Mouse (Mus musculus) gastrocnemius, postnatal 14 days (tissue): ENCODE measurements around the gene Txn2. TPM values are rescaled to one million over a fixed set of nuclear protein-coding genes. Genes with fewer than 3 reads are reported as not detected.
A peak's percentile ranks its signal among the peaks of the same experiment; 100 is the strongest.

Experiments used
- DNase-seq: peaks from one replicate; pipeline ENCODE4 v3.0.0; 2021; ENCODE audit warnings: mixed read lengths
- intact Hi-C: fragments of 180-260 bp; cut with DNase I; formaldehyde crosslinking; loops from one replicate; pipeline ENCODE4 v1.15.1; 2025; ENCODE audit warnings: low total_unique reads
- total RNA-seq, 2 experiments: library from RNA; stranded (reverse); gene quantifications; 2 replicates each; pipeline ENCODE4 v1.2.3; 2021

Gene Txn2
- total RNA-seq, 2 experiments from 2014 or later, result 221 to 245 TPM

DNA sequence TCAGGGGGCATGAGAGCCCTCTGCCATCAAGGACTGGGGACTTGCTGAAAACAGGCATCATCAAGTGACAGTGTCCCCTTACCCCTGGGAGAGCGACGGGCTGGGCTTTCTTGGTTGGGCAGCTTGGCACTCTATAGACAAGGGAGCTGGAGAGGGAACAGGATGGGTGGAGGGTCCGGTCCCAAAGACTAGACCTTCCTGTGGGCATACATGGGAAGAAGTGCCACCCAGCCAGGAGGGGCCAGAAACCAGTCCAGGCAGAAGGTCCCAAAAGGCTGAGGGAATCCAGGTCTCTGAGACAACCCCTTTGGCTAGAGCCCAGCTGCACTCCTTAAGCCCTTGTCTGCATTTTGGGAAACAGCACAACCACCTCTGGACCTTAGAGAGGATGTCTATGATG, 14.3 kb downstream of the Txn2 start:
- intact Hi-C loops, result no loop called here
- no peak for DNase-seq

DNA sequence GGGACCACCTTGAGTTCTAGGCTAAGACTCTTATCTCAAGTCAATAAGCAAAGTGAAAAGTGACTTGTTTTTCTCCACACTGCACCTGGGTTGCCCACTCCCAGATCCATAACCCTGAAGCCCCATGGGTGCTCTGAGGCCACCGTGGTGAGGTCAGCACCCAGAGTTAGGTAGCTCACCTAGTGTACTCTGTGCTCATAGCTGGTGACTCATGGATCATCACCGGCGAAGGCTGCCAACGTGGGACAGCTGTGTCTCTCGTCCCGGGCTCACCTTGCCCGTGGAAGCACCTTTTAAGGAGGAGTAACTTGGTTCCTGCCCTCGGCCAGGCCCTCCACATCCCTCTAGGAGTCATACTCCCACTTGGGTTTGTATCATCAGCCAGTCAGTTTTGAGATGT, 15.8 kb downstream of the Txn2 start:
- intact Hi-C loops, result no loop called here
- DNase-seq, result peak; percentile 40

DNA sequence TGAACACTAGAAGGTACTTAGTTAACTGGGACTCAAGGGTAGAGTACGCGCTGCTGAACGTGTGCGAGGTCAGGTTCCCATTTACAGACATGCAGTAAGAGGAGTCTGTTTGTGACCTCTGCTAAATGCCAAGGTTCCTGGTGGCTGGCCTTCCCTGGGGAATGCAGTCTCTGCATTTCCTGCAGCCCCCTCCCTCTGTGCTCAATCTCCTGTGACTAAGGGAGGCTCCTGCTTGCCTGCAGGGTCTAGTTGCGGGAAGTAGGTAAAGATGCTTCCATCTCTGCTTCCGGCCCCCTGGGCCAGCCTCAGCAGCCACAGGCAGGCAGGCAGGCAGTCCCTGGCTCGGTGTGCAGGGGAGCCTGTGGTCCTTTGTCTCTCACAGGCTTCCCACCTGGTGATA, 16.2 kb downstream of the Txn2 start:
- intact Hi-C loops, result no loop called here
- no peak for DNase-seq

DNA sequence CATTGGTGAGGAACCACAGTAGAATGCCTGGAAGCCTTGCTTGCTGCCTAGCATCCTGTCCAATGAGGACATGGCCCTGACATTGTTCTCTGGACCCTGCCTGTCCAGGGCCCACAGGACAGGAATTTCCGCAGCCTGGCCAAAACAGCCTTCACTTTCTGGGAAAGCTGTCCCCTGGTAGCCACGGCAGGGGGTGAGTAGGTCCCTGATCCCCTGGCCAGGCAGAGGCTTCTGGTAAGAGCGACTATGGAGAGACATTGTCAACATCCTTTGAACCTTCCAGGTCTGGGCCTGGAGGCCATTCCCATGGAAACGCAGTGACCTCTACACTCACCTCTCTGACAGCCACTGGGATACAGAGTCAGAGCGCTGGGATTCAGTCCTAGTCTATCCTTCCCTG, 16.8 kb downstream of the Txn2 start:
- no peak for DNase-seq
- intact Hi-C loops, result no loop called here

DNA sequence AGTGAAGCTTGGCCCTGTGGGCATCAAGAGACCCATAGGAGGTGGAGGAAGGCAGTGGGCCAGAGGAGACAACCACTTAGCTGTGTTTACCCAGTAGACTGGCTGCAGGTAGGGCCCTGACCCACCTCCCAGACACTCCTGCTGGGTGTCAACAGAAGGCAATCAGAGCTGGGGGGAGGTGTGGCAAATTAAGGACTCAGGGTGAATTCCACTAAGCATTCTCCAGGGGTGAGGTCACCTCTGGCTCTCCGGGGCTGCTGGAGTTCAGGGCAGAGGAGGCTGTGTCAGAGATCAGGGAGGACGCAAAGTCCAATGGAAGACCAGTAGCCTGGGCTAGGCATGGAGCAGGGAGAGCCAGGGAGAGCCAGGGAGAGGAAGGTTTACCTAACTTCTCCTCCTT, 17.7 kb downstream of the Txn2 start:
- DNase-seq, result no peak
- intact Hi-C loops, result no loop called here

DNA sequence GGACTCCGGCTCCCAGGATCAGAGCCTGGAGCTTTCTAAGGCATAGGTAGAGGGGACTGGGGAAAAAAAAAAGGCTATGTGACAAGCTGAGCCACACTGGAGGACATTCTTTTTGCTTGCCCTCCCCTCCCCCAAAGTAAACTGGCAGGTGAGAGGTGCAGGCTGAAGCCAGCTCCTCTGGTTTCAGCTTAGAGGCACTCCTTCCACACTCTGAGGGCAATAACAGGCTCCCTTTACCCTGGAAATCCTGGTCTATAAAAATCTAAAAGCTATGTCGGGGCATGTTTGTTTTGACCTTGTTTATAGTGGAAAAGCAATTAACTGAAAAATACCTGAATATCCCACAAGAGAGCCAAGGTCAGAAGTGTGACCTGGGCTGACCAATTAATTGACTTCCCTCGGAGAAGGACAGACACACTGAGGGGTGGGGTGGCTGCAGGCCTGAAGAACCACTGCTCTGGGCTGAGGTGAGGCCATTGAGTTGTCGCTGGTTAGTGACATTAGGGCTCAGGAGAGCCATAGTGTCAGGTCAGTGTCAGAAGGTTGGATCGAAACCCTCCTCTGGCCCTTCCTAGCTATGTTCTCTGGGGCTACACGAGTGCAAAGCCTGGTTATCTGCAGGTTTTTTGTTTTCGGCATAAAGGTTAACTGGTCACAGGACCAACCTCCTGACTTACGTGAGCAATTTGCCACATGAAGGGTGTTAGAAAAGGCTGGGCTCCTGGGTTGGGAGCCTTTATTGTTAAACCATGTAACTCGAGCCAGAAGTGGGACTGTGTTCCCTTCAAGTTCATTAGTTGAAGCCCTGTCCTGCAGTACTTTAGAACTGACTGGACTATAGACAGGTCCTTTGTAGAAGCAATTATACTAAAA, 20.9 kb downstream of the Txn2 start:
- intact Hi-C loops, result no loop called here
- DNase-seq, result no peak

DNA sequence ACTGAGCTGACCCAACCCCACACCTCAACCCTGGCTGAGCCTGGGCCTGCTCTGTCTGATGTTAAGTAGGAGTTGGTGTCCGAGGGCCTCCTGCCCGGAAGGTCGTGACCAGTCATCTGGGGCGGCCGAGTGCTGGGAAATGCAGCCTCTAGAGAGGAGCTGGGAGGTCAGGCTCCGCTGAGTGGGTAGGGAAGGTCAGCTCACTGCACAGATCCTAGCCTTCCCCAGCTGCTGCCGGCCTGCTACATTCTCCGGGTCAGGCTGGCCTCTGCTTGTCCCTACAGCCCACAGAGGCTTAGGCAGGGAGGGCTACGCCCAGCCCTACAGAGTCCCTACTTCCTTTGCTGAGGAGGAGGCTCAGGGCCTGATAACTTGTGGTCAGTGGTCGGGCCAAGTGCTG, 22.3 kb downstream of the Txn2 start:
- intact Hi-C loops, result no loop called here
- no peak for DNase-seq

DNA sequence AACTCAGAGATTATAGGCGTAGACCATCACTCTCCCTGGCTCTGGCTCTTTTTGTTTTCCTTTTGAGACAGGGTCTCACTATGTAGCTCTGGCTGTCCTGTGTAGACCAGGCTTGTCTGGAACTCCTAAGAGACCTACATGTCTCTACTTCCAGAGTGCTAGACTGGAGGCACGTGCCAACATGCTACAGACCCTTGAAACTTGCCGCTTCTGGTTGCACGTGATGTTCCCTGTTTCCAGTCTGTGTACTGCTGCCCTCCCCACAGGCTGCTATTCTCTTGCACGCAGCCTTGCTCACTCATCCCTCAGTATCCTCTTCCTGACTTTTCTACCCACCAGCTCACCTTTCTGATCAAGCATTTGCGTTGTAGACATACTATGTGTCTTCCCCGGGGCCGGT, 22.7 kb downstream of the Txn2 start:
- intact Hi-C loops, result no loop called here
- no peak for DNase-seq

DNA sequence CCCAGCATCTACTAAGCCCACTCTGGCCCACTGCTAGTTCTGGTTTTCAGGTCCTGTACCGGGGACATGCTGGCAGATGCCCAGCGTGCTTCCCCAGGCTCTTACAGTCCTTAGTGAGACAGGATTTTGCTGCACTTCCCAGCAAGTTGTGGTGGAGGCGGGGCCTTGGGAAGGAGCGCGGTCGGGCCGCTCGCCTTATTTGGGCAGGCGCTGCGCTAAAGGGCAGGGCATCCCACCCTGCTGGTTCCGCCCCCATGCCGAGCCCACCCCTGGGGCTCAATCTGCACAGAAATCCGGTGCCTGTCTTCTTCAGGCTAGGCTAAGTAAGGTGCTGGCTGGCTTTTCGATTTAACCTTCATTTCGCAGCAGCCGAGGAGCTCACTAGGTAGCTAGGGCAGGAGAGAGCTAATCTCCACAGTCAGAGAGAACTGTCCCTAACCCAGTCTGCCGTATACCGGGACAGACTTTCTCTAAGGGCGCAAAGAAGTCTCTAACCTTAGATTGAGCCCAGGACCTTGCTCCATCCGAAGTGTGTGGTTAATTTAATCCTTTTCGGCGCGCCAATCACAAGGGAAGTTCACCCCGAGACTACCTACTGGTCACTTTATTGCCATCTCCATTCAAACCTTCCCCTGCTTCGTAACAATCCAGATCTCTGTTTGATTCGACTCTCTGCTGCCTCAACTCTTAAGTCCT, 23.4 kb downstream of the Txn2 start:
- DNase-seq, result peak; percentile 77
- intact Hi-C loops, result no loop called here

DNA sequence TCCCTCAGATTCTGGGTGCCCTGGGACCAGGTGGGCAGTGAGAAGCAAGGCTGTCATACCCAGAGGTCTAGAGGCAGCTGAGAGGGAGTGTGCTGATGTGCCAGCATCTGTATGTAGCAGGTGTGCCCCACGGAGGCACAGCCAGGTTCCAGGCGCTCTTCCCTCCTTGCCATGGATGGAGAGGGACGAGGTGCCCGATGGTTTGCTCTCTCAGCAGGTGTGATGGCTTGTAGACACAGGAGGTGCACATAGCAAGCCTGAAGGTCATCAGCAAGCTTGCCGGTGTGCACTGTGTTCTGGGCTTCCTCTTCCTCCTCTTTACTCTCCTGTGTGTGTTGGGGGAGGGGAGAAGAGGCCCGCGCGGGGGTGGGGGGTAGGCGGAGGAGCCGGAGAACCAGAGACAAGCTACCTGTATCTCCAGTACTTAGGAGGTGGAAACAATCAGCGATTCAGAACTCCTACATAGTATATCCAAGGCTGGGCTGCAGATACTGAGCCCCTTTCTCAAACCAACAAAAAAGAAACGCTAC, 24.4 kb downstream of the Txn2 start:
- intact Hi-C loops, result no loop called here
- DNase-seq, result no peak

DNA sequence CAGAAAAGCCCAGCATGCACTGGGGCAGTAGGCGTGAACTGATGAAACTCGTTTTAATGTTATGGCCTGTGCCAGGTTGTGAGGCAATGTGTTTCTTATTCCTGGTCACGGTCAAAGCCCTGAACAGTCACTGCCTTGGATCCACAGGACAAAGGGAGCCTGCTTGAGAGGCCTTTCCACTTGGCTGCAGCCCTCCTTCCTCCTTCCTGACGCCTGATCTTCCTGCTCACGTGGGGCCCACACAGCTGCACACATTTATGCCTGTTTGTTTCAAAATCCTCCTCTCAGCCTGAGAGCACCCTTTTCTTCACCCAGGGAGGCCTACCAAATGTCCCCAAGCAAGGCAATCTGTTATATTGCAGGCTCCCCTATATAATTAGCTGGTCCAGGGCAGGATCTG, 25.6 kb downstream of the Txn2 start:
- intact Hi-C loops, result no loop called here

DNA sequence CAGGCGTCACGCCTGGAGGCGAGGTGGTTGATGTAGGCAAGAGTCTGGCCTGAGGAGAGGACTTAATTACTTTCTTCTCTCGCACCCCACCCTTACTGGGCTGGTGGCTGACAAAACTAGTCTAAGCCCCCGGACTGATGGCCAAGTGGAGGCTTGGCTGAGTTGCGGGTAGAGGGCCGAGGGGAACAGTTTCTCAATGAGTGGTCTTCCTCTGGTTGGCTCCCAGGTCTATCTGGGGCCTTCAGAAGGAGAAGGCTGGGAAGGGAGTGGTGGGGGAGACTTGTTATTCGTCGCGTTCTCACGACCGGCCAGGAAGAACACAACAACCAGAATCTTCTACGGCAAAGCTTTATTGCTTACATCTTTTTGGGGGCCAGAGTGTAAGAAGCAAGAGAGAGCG, 33.9 kb downstream of the Txn2 start:
- intact Hi-C loops, result no loop called here
- no peak for DNase-seq

More for the DNA sequence above, 25.6 kb downstream of the Txn2 start:
- no peak for DNase-seq

DNA sequence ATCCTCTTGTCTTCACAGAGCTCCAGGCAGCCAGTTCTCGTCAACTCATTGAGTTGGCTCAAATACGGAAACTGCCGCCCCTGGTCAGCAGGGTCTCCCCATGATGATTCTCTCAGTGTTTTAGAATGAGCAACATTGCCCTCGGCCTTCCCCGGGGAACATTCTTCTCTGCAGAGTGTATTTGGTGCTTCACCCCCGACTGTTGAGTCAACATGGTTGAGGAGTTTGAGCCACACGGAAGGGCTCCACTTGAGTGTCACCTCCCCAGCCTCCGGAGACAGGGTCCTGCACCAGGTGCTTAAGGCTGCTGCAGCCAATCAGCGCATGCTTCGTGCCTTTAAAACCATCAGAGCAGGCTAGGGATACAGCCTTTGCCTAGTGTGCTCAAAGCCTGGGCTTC, 35.5 kb downstream of the Txn2 start:
- intact Hi-C loops, result no loop called here
- no peak for DNase-seq

DNA sequence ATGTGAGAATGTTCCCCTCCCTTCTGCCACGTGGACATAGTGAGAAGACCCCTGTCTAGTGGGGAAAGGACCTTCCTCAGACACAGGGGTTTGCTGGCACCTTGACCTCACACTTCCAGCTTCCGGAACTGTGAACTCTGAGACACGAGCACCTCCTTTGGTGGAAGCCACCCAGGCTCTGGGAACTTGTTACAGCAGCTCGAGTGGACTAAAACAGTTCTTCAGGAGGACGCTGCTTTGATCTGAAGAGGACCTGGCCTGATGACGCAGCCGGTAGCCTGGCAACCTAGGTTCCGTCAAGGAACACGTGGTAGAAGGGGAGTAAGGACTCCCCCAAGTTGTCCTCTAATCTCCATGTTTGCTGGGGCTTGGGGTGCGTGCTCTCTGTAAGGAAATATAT, 36.4 kb downstream of the Txn2 start:
- peak; percentile 2 for DNase-seq
- intact Hi-C loops, result no loop called here

DNA sequence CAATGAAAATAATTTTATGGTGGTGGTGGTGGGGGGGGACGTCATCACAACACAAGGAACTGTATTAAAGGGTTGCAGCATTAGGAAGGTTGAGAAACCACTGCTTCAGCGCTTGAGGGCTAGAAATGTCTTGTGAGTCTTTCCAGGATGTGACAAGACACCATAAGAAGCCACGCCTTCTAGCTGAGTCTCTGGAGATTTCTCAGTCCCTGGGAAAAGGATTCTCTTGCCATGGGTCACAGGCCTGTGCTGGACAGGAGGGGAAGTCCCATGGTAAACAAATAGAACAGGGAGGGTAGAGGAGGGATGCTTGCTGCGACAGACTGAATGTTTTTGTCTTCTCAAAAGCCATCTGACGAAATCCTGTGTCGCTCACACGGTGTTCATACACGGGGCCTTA, 37.0 kb downstream of the Txn2 start:
- intact Hi-C loops, result no loop called here
- DNase-seq, result peak; percentile 10

DNA sequence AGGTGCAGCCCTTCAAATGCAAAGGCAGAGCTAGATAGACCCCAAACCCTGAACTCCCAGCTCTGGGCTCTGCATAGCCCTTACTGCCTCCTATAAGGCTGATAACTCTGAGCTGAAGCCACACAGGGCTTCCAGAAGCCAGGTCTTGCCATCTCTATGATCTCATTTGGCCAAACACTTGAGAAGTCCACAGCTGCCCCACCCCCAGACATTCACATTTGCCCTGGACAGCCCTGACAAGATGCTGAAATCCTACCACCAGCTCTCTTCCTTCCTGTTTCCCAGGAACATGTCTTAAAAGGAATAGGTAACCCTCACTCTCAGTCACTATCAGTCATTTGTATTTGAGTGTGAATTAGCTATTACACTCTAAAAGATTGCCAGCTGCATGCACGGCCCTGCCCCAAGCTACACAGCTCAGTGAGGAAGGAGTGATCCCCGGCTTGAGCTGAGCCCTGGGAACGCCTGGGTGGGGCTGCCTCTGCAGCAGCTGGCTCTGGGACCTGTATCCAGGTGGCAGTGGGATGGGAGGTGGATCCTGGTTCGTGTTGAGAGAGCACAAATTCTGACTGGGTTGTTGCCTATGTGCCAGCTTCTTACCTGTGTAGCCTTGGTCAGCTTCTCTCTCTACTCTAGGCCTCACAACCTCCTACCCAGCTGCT, 38.9 kb downstream of the Txn2 start:
- intact Hi-C loops, result no loop called here

DNA sequence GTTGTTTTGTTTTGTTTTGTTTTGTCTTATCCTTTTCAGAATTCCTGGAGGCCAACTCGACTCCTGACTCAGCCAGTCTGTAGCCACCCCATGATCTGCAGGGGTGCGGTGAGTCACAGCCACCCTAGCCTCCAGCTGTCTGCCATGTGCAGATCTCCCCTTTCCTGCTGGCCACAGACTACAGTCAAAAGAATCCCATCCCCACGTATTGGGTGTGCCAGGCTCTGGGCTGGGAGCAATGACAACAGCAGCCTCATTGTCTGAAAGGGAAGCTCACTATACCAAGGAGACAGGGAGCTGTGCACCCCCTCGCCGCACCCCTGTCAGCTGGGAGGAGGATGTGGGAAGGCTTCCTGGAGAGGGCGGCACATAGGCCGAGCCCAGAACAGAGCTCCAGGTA, 40.5 kb downstream of the Txn2 start:
- peak; percentile 14 for DNase-seq
- intact Hi-C loops, result no loop called here

More for the DNA sequence above, 38.9 kb downstream of the Txn2 start:
- DNase-seq, result no peak

DNA sequence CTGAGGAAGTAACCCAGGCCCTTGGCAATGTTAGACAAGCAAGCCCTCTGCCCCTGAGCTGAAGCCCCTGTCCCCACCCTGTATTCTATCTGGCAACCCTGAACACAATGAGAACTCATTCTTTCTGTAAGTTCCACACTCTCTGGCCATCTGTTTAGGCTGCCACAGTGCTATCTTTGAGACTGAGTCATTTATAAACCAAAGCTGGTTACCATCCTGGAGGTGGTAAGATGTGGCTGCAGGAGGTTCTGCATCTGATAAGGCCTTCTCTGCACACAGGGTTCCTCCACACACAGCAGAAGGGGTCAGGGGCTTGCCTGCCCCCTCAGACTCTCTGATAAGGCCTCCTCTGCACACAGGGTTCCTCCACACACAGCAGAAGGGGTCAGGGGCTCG, 41.7 kb downstream of the Txn2 start:
- peak; percentile 1 for DNase-seq
- intact Hi-C loops, result no loop called here

DNA sequence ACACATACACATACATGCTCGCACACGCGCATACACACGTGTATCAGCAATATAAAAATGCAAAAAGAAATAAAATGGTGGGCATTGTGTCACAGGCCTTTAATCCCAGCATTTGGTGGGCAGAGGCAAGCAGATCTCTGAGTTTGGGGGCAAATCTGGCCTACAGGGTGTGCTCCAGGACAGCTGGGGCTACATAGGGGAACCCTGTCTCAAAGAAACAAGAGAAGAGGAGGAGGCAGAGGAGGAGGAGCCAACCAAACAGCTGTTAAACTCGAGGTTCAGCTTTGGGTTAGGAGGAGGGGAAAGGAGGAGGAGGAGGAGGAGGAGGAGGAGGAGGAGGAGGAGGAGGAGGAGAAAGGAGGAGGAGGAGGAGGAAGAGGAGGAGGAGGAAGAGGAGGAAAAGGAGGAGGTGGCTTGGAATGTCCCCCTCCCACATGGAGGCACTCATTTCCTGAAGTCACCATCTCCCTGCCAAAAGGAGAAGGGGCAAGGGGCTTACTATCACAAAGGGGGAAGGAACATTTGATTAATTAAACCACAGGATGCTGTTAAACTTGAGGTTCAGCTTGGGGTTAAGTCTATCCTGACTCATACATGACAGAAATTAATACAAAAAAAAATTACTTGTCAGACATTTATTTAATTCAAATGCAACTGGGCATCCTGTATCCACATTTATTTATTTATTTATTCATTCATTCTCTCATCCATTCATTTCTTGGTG, 42.3 kb downstream of the Txn2 start:
- intact Hi-C loops, result no loop called here
- DNase-seq, result no peak

DNA sequence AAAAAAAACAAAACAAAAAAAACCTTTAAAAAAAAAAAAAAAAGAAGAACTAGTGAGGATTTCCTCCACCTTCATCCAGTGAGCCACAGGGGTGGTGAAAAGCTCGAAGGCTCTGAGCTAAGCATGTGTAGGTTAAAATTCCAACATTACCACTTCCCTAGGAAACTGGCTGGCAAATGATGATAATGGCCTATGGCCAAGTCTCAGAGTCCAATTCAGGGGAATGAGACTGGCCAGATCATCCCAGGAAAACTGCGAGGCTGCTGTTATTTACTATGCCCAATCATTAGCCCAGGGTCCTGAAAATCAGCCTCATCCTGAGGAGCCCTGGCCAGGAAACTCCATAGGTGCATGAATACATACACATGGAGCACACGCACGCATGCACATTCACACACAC, 42.9 kb downstream of the Txn2 start:
- DNase-seq, result no peak
- intact Hi-C loops, result no loop called here
